Mouse (Mus musculus) CH12.LX (cell line): ENCODE data around the gene Scgb1a1. TPM values are rescaled to one million over a fixed set of nuclear protein-coding genes. Genes with fewer than 3 reads are reported as not detected.

Experiments used
- DNase-seq: peaks from one replicate; pipeline ENCODE4 v3.0.0-alpha.2; 2013; ENCODE audit errors: extremely low read depth
- H3K27ac ChIP-seq: 2 replicates; pipeline ENCODE4 v1.5.1; 2012; ENCODE audit warnings: low read depth, mild to moderate bottlenecking, control low read depth, moderate library complexity; ENCODE audit not compliant: insufficient read depth
- H3K27me3 ChIP-seq: replicated peaks from 2 replicates; pipeline ENCODE3; 2012; ENCODE audit warnings: inconsistent platforms
- H3K36me3 ChIP-seq, 2 experiments: replicated peaks in 1 of 2; 2 replicates each; pipeline versions ENCODE3 to v1.6.1; 2012; ENCODE audit warnings: inconsistent platforms in 1 of 2, low read length in 1 of 2, mild to moderate bottlenecking in 1 of 2, mixed read lengths in 1 of 2, moderate library complexity in 1 of 2; ENCODE audit not compliant: control insufficient read depth in 1 of 2, insufficient read depth in 1 of 2
- H3K4me1 ChIP-seq, 2 experiments: 2 replicates each; pipeline ENCODE4 v1.6.1; 2012; ENCODE audit warnings: inconsistent platforms in 1 of 2, moderate library complexity in 1 of 2; ENCODE audit not compliant: insufficient read depth in 2 of 2, control insufficient read depth in 1 of 2
- H3K4me2 ChIP-seq: 2 replicates; pipeline ENCODE4 v1.6.1; 2012; ENCODE audit warnings: low read depth, mild to moderate bottlenecking, control low read depth; ENCODE audit not compliant: poor library complexity, insufficient read depth, severe bottlenecking
- H3K4me3 ChIP-seq, 3 experiments: fragments of 150-350 bp in 1 of 3; sonication (generic) in 1 of 3; replicated peaks in 1 of 3; 2 replicates each; pipeline versions ENCODE3 to v1.5.1; 2011 to 2012; ENCODE audit warnings: low read depth in 2 of 3, low read length in 2 of 3, mild to moderate bottlenecking in 2 of 3, moderate library complexity in 2 of 3, control low read depth in 1 of 3, improper control_type of control experiment in 1 of 3, inconsistent platforms in 1 of 3, mixed read lengths in 1 of 3; ENCODE audit not compliant: poor library complexity in 1 of 3
- H3K79me2 ChIP-seq: replicated peaks from 2 replicates; pipeline ENCODE4 v1.6.1; 2012; ENCODE audit warnings: mild to moderate bottlenecking, moderate library complexity; ENCODE audit not compliant: control insufficient read depth, poor library complexity, insufficient read depth, severe bottlenecking; ENCODE audit errors: extremely low read depth
- H3K9ac ChIP-seq: 2 replicates; pipeline ENCODE4 v1.6.1; 2012; ENCODE audit warnings: low read depth, mild to moderate bottlenecking, control low read depth, moderate library complexity; ENCODE audit not compliant: insufficient read depth
- H3K9me3 ChIP-seq: replicated peaks from 2 replicates; pipeline ENCODE3; 2012; ENCODE audit warnings: low read length, inconsistent platforms, mixed read lengths
- BHLHE40 ChIP-seq: IDR thresholded peaks from 2 replicates; pipeline ENCODE4 v1.6.1; 2011; ENCODE audit warnings: mild to moderate bottlenecking, low read depth, low read length, improper control_type of control experiment
- CHD1 ChIP-seq: IDR thresholded peaks from 2 replicates; pipeline ENCODE4 v1.6.1; 2012; ENCODE audit warnings: low read depth, low read length, improper control_type of control experiment, inconsistent platforms
- CHD2 ChIP-seq: IDR thresholded peaks from 2 replicates; pipeline ENCODE4 v1.6.1; 2011; ENCODE audit warnings: low read length, improper control_type of control experiment
- CTCF ChIP-seq, 2 experiments: IDR thresholded peaks in 1 of 2; conservative IDR thresholded peaks in 1 of 2; 2 replicates each; pipeline ENCODE4 v1.5.1; 2011 to 2012; ENCODE audit warnings: low read depth in 2 of 2, low read length in 2 of 2, improper control_type of control experiment in 1 of 2, inconsistent platforms in 1 of 2, mild to moderate bottlenecking in 1 of 2, moderate library complexity in 1 of 2
- EP300 ChIP-seq: IDR thresholded peaks from 2 replicates; pipeline ENCODE4 v1.6.1; 2011; ENCODE audit warnings: low read length, improper control_type of control experiment
- ETS1 ChIP-seq: conservative IDR thresholded peaks from 2 replicates; pipeline ENCODE4 v1.6.1; 2012; ENCODE audit warnings: low read depth, mild to moderate bottlenecking, inconsistent platforms, low read length, improper control_type of control experiment, moderate library complexity
- GABPA ChIP-seq: IDR thresholded peaks from 2 replicates; pipeline ENCODE4 v1.6.1; 2012; ENCODE audit warnings: low read depth, low read length, improper control_type of control experiment, inconsistent platforms; ENCODE audit not compliant: insufficient replicate concordance
- HCFC1 ChIP-seq: IDR thresholded peaks from 2 replicates; pipeline ENCODE4 v1.6.1; 2012; ENCODE audit warnings: low read depth, mild to moderate bottlenecking, inconsistent platforms, low read length, improper control_type of control experiment
- IRF4 ChIP-seq: IDR thresholded peaks from 2 replicates; pipeline ENCODE4 v1.6.1; 2014; ENCODE audit warnings: low read depth, mild to moderate bottlenecking, inconsistent platforms, low read length, improper control_type of control experiment
- JUND ChIP-seq: conservative IDR thresholded peaks from 2 replicates; pipeline ENCODE4 v1.6.1; 2011; ENCODE audit warnings: low read depth, low read length, improper control_type of control experiment
- MXI1 ChIP-seq: IDR thresholded peaks from 2 replicates; pipeline ENCODE4 v1.6.1; 2011; ENCODE audit warnings: mild to moderate bottlenecking, low read depth, low read length, improper control_type of control experiment
- MYC ChIP-seq: IDR thresholded peaks from 2 replicates; pipeline ENCODE4 v1.6.1; 2011; ENCODE audit warnings: low read depth, mild to moderate bottlenecking, improper control_type of control experiment, low read length
- NRF1 ChIP-seq: IDR thresholded peaks from 2 replicates; pipeline ENCODE4 v1.6.1; 2014; ENCODE audit warnings: low read depth, mild to moderate bottlenecking, inconsistent platforms, low read length, improper control_type of control experiment, moderate library complexity
- PAX5 ChIP-seq: IDR thresholded peaks from 2 replicates; pipeline ENCODE4 v1.6.1; 2012; ENCODE audit warnings: low read length, inconsistent platforms, mixed read lengths
- POLR2A ChIP-seq: IDR thresholded peaks from 2 replicates; pipeline ENCODE4 v1.6.1; 2011; ENCODE audit warnings: low read depth, mild to moderate bottlenecking, improper control_type of control experiment, low read length
- SIN3A ChIP-seq: IDR thresholded peaks from 2 replicates; pipeline ENCODE4 v1.6.1; 2012; ENCODE audit warnings: low read length, improper control_type of control experiment, inconsistent platforms
- SMC3 ChIP-seq: IDR thresholded peaks from 2 replicates; pipeline ENCODE4 v1.6.1; 2011; ENCODE audit warnings: low read depth, low read length, improper control_type of control experiment
- TCF12 ChIP-seq: IDR thresholded peaks from 2 replicates; pipeline ENCODE4 v1.6.1; 2014; ENCODE audit warnings: low read depth, mild to moderate bottlenecking, inconsistent platforms, low read length, improper control_type of control experiment
- ZC3H11A ChIP-seq: IDR thresholded peaks from 2 replicates; pipeline ENCODE4 v1.6.1; 2012; ENCODE audit warnings: low read depth, mild to moderate bottlenecking, inconsistent platforms, low read length, improper control_type of control experiment
- ZKSCAN1 ChIP-seq: IDR thresholded peaks from 2 replicates; pipeline ENCODE4 v1.6.1; 2012; ENCODE audit warnings: low read depth, inconsistent platforms, low read length, improper control_type of control experiment, borderline replicate concordance
- ZMIZ1 ChIP-seq: IDR thresholded peaks from 2 replicates; pipeline ENCODE4 v1.6.1; 2012; ENCODE audit warnings: low read depth, mild to moderate bottlenecking, inconsistent platforms, low read length, improper control_type of control experiment
- ZNF384 ChIP-seq: IDR thresholded peaks from 2 replicates; pipeline ENCODE4 v1.6.1; 2012; ENCODE audit warnings: low read depth, low read length, improper control_type of control experiment, inconsistent platforms
- dilution Hi-C: fragments of 300-500 bp; cut with MboI; formaldehyde crosslinking; loops from 2 replicates; pipeline ENCODE4 v1.14.3; 2020; ENCODE audit warnings: low sequenced_read_pairs; ENCODE audit not compliant: extremely low pct_unique_long_range_greater_than_20kb, extremely low pct_ligation_motif_present
- in situ Hi-C: fragments of 300-500 bp; cut with MboI; formaldehyde crosslinking; loops from 3 replicates; pipeline ENCODE4 v1.14.3; 2019; ENCODE audit warnings: low sequenced_read_pairs, low pct_ligation_motif_present, low pct_unique_long_range_greater_than_20kb, mixed read lengths
- polyA plus RNA-seq: library from polyadenylated mRNA; unstranded; fragments of >175 nt; gene quantifications from 2 replicates; pipeline ENCODE4 v1.2.1, GENCODE M21; 2012; ENCODE audit warnings: low read depth; ENCODE audit not compliant: insufficient read length
- total RNA-seq, 2 experiments: library from RNA; depleted of rRNA; stranded (reverse); fragments of 300-350 nt in 1 of 2; fragments of >200 nt in 1 of 2; gene quantifications; 2 replicates each; pipeline ENCODE4 v1.2.3; 2012 to 2014

Gene Scgb1a1
- not detected in 2 replicates for total RNA-seq (2012; rRNA removed)
- not detected in 2 replicates for total RNA-seq (2014; rRNA removed)
- polyA plus RNA-seq: not detected in 2 replicates

GRCm38 (mm10) chr19:9087821-9088220 is at the start of gene Scgb1a1:
Scgb1a1 (minus strand) TSS chr19:9087958.
- no peak for TF ChIP-seq MXI1
- no peak for TF ChIP-seq MYC
- no peak for TF ChIP-seq CTCF (conservative IDR thresholded peaks at IDR 0.05 in 1 of 2, IDR thresholded peaks at IDR 0.05 in 1 of 2; ENCODE audit: low read depth in 2 of 2, low read length in 2 of 2)
- TF ChIP-seq CHD2: no peak
- TF ChIP-seq, all 38 proteins: peak for 0
- in situ Hi-C loops: no loop called here

DNA sequence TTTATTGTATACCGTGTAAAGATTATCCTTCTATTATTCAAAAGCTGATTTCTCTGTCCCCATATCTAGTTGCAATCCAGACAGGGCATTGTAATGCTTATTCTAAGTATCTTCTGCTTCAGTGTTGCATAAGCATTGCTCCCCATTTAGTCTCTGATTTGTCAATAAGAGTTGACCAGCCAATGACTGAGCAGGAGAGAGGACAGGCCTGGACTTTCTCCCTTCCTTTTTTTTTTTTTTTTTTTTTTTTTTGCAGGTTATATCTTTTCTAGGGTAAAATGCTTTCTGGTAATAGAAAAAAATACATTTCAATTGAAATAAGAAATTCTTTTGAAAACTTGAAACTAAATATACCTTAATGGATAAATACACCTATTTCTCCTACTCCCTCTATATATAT is 49.4 kb upstream of the Scgb1a1 start:
- Histone ChIP-seq H3K27me3 (no peaks in the 10 kb centered on the region), H3K79me2 (peaks cover 10% of the 10 kb centered on the region), H3K4me2 (no peak overlapping the region), H3K4me3 (no peak overlapping the region), H3K9ac (no peak overlapping the region), H3K36me3 (peaks cover 7 to 12% of the 10 kb centered on the region in 2 experiments), H3K4me1 (peaks cover 5 to 38% of the 10 kb centered on the region in 2 experiments; a peak in 3 of 4 replicates), H3K9me3 (no peaks in the 10 kb centered on the region), H3K27ac (no peak overlapping the region)
- no peak for DNase-seq
- dilution Hi-C loops: no loop called here
- TF ChIP-seq NRF1 (no peak), ZNF384 (peak; percentile 61), CHD2 (no peak)
- in situ Hi-C loops: no loop called here

More at GRCm38 (mm10) chr19:9087821-9088220, at the start of gene Scgb1a1:
- no peak for DNase-seq
- H3K79me2 ChIP-seq: no peaks in the 10 kb centered on the region
- dilution Hi-C loops: no loop called here
- H3K9ac ChIP-seq: no peak within 1 kb of the TSS
- H3K4me1 ChIP-seq: peaks cover 2 to 3% of the 10 kb centered on the region in 2 experiments; a peak in 2 of 4 replicates
- H3K27me3 ChIP-seq: no peaks in the 10 kb centered on the region
- no peaks in the 10 kb centered on the region for H3K9me3 ChIP-seq
- H3K27ac ChIP-seq: no peak within 1 kb of the TSS
- no peaks in the 10 kb centered on the region for H3K36me3 ChIP-seq
- H3K4me2 ChIP-seq: no peak within 1 kb of the TSS
- H3K4me3 ChIP-seq: no peak within 1 kb of the TSS

GRCm38 (mm10) chr19:9135512-9136331 is 48.0 kb upstream of the Scgb1a1 start, which contains the start of gene Asrgl1:
Asrgl1 (minus strand) TSS chr19:9135636.
- Histone ChIP-seq H3K9me3 (no peaks in the 10 kb centered on the region), H3K27ac (0 out of 2 replicates have a peak within 1 kb of the TSS, but pooled peaks have one; percentile 13)
- dilution Hi-C loops: no loop called here
- no peak for TF ChIP-seq ZC3H11A
- no peak for TF ChIP-seq JUND
- TF ChIP-seq BHLHE40: peak; percentile 23; the same call in 1 of the 2 replicates
- TF ChIP-seq HCFC1: peak; percentile 70
- 0 out of 2 replicates have a peak, but pooled peaks have one; percentile 20 for TF ChIP-seq CHD1
- no peak for TF ChIP-seq EP300
- TF ChIP-seq GABPA: no peak
- TF ChIP-seq ZKSCAN1: no peak
- TF ChIP-seq TCF12: peak; percentile 89
- no peak for TF ChIP-seq PAX5
- no peak for TF ChIP-seq SMC3
- no peak; the same call in 1 of the 2 replicates for TF ChIP-seq ETS1
- peak; percentile 54 for TF ChIP-seq IRF4
- peak; percentile 68; the same call in 1 of the 2 replicates for TF ChIP-seq MYC
- TF ChIP-seq ZMIZ1: peak; percentile 87
- TF ChIP-seq CTCF (conservative IDR thresholded peaks at IDR 0.05 in 1 of 2, IDR thresholded peaks at IDR 0.05 in 1 of 2; ENCODE audit: low read depth in 2 of 2, low read length in 2 of 2): peak in 1 of 2 experiments; percentile 51; a peak in 2 of 4 replicates
- peak; percentile 17; the same call in 1 of the 2 replicates for TF ChIP-seq ZNF384
- peak; percentile 89; the same call in 1 of the 2 replicates for TF ChIP-seq SIN3A
- TF ChIP-seq POLR2A: peak; percentile 96

More at GRCm38 (mm10) chr19:9135512-9136331, 48.0 kb upstream of the Scgb1a1 start, which contains the start of gene Asrgl1:
- peak within 1 kb of the TSS; percentile 82 to 99 (median 90) for H3K4me3 ChIP-seq
- no peaks in the 10 kb centered on the region for H3K27me3 ChIP-seq
- DNase-seq: peak; percentile 90
- H3K4me2 ChIP-seq: peak within 1 kb of the TSS; percentile 100
- in situ Hi-C loops: no loop called here
- H3K79me2 ChIP-seq: peaks cover 10% of the 10 kb centered on the region
- peak within 1 kb of the TSS; percentile 87 for H3K9ac ChIP-seq
- peaks cover 7 to 20% of the 10 kb centered on the region in 2 experiments for H3K36me3 ChIP-seq
- H3K4me1 ChIP-seq: peaks cover 8 to 43% of the 10 kb centered on the region in 2 experiments
